Mouse (Mus musculus) mature B cell (primary cell): Measurements from ENCODE around the gene Dnaaf1.

Experiments used
- in situ Hi-C: fragments of 300-500 bp; cut with MboI; formaldehyde crosslinking; loops from 2 replicates; pipeline ENCODE4 v1.14.3; 2019

Dnaaf1 gene

GRCm38 (mm10) chr8:119571135-119571534 lies 3.9 kb upstream of the Dnaaf1 start:
- in situ Hi-C loops = no loop called here

GRCm38 (mm10) chr8:119572411-119572810 lies 2.6 kb upstream of the Dnaaf1 start:
- in situ Hi-C loops = no loop called here

- in situ Hi-C loops = no loop called here
Measured at GRCm38 (mm10) chr8:119575366-119575726, 311 bp downstream of the Dnaaf1 start.

DNA sequence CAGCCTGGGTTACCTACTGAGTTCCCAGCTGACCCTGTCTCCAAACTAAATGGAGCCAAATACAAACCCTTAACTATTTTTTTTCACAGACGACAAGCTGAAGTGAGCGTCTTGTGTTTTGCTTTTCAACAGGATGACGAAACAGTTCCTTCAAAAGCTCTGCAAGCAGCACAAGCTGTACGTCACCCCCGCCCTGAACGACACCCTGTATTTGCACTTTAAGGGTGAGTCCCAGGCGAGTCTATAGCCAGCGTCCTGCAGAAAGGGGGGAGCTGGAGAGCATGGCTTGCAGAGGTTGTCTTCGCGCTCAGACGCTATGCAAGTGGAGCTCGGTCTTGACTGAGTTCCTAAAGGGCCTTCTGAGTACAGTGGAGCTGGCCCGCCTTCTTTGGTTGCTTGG lies 4.1 kb downstream of the Dnaaf1 start:
- in situ Hi-C loops = no loop called here

DNA sequence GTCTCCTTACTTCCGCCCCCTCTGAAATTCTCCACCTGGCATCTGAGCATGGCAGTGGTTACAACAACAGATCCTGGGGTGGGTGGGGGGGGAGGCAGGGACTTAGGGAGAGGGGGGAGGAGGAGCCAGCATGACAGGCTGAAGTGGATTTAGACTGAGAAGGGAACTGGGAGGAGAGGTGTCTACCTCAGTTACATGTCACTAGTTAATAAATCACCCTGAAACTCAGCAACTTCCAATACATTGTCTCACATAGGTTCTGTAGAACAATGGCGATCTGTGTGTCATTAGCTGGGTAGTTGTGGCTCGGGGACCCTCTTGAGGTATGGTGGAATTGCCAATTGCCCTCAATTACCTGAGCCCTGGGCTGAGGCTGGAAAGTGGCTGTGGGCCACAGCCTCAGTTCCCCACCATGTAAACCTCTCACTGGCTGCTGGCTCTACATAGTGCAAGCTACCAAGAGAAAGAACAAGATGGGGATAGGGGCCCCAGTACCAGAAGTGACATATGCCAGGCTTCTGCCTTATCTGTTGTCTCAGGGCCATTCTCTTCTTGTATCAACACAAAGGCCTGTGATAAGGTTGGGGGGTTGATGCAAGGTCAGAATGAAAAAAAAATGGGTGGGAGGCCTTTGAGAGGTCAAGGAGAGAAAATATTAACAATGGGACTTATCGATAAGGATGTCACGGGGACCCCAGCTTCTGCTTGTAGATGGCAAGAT lies 5.6 kb downstream of the Dnaaf1 start:
- in situ Hi-C loops = no loop called here

- in situ Hi-C loops = no loop called here
Measured at GRCm38 (mm10) chr8:119585901-119586300, 10.9 kb downstream of the Dnaaf1 start.

- in situ Hi-C loops = no loop called here
Measured at GRCm38 (mm10) chr8:119588321-119588720, 13.3 kb downstream of the Dnaaf1 start.

GRCm38 (mm10) chr8:119588844-119589243 lies 13.8 kb downstream of the Dnaaf1 start:
- in situ Hi-C loops = no loop called here

- in situ Hi-C loops = no loop called here
Measured at GRCm38 (mm10) chr8:119590348-119590747, 15.3 kb downstream of the Dnaaf1 start.

DNA sequence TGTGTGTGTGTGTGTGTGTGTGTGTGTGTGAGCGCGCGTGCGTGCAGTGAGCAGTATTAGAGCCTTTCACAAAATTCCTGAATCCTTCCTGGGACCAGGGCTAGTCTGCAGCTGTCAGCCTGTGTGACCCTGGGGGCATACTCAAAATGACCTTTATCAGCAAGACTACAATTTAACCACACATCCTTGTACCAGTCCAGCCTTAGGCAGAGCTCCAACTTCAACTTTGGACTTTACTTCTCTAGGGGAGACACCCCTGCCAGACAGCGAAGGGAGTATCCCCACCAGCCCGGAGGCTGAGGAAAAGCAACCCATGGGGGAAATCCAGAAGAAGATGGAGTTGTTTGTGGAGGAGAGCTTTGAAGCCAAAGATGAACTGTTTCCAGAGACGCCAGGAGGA lies 16.4 kb downstream of the Dnaaf1 start:
- in situ Hi-C loops = no loop called here

DNA sequence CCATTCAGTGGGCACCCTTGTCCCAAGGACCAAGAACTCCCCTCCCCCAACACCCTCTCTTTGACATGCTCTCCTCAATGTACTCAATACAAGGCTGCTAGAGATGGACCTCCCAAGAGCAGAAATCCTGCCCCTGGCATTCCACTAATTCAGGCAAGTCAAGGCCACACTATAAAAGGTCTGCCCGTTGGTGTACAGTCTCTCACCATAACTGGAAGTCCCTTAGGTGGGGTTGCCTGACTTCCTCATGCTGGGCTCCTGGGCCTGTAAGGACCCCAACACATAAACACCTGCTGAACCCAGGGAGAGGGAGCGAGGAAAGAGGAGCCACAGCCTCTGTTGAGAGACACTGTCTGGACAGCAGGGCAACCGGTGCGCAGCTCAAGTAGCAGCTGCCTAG lies 28.7 kb downstream of the Dnaaf1 start:
- in situ Hi-C loops = loop anchor here (10.0 kb wide), 1 partner anchor 209 kb away; the partner anchor contains the start of gene Mlycd

DNA sequence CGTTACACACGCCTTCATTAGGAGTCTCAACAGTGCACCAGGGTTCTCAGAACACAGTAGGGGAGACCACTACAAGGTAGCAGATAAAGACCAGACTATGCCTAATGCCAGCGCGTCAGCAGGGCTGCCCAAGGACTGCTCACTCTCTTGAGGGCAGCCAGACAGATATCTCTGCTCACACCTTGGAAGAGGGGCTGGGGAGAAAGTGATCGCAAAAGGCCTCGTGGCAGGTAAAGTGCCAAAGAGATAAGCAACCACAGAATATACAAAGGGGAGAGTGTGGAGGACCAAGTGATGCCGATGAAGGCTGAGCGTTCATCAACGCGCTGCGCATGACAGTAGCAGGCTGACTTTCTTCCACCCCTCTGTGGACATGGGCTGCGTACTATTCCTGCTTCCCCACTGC lies 29.4 kb downstream of the Dnaaf1 start:
- in situ Hi-C loops = loop anchor here (10.0 kb wide), 1 partner anchor 210 kb away; the partner anchor contains the start of gene Mlycd

- in situ Hi-C loops = loop anchor here (10.0 kb wide), 1 partner anchor 210 kb away; the partner anchor contains the start of gene Mlycd
Measured at GRCm38 (mm10) chr8:119604996-119605395, 30.0 kb downstream of the Dnaaf1 start, which contains the start of gene Taf1c. Taf1c (minus strand) TSS chr8:119605222.

- in situ Hi-C loops = loop anchor here (10.0 kb wide), 1 partner anchor 211 kb away; the partner anchor contains the start of gene Mlycd
Measured at GRCm38 (mm10) chr8:119606224-119606623, 31.2 kb downstream of the Dnaaf1 start.

GRCm38 (mm10) chr8:119612471-119612870 lies 37.4 kb downstream of the Dnaaf1 start, which contains the start of gene Adad2:
Adad2 (plus strand) TSS chr8:119612747.
- in situ Hi-C loops = no loop called here

DNA sequence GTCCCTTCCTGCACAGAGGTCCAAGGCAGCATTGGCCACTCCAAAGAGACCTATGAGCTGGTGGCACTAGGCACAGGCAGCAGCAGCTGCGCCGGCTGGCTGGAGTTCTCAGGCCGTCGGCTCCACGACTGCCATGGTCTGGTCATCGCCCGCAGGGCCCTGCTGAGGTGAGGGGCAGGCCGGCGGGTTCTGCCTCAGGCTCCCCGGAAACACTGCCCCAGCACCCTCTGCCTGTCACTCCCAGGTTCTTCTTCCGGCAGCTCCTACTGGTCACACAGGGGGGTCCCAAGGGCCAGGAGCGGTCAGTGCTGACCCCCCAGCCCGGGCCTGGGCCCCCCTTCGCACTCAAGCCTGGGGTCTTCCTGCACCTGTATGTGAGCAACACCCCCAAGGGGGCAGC lies 40.1 kb downstream of the Dnaaf1 start:
- in situ Hi-C loops = no loop called here

GRCm38 (mm10) chr8:119616358-119616757 lies 41.3 kb downstream of the Dnaaf1 start:
- in situ Hi-C loops = no loop called here

GRCm38 (mm10) chr8:119616811-119617210 lies 41.8 kb downstream of the Dnaaf1 start:
- in situ Hi-C loops = no loop called here

- in situ Hi-C loops = no loop called here
Measured at GRCm38 (mm10) chr8:119617586-119617985, 42.6 kb downstream of the Dnaaf1 start.

DNA sequence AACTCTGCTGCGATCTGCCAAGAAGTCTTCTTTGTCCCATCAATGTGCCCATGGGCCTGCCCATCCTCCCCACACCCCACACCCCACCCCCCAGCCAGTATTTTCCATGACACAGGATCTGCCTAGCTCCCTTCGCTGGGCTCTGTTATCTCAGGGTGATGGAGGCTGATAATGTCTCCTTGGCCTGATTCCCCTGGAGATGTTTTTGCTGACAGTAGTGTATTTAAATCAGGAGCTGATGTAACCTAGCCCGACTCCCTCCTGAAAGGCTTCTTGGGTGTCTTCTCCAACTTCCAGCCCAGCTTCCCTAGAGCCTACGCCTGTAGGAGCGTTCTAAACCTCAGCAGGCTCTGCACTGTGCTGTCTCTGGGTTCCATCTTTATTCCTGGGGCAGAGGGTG lies 43.9 kb downstream of the Dnaaf1 start:
- in situ Hi-C loops = no loop called here

- in situ Hi-C loops = no loop called here
Measured at GRCm38 (mm10) chr8:119620116-119620840, 45.2 kb downstream of the Dnaaf1 start.

DNA sequence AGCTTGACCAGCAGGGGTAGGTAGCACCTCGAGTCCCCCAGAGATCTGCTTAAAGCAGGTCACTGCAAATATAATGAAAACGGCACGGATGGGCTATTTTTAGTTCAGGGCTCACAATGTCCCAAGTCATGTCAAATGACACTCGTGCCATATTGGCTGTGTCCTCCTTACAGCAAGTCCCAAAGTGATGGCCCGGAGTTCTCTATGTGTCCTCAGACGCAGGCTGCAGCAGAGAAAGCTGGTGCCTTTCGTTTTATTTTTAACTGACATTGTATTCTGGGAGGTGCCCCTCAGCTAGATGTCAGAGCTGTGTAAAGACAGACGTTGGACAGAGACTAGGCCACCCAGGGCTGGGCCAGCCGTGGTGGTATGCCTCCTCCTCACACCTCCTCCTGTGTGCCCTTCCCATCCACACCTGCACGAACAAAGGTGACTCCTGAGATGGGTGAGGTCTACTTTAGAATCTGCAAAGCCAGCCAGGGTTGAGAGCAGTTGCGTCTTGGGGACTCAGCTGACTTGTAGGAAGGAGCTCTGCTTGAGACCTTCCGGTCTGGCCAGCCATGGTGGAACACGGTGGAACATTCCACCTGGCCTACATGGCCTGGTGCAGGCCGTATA lies 45.9 kb downstream of the Dnaaf1 start:
- in situ Hi-C loops = no loop called here

GRCm38 (mm10) chr8:119622555-119622954 lies 47.5 kb downstream of the Dnaaf1 start:
- in situ Hi-C loops = no loop called here
